Mouse (Mus musculus) cerebellum, adult 8-10 months (tissue): ENCODE results near the gene Ypel3.
"Not testable (repeated sequence)": the region's sequence is repeated elsewhere in the genome, so short reads cannot be mapped to it uniquely, and the experiment has no call there.

Experiments
- DNase-seq: peaks from one replicate; pipeline ENCODE4 v3.0.0; 2022

Gene Ypel3

DNA sequence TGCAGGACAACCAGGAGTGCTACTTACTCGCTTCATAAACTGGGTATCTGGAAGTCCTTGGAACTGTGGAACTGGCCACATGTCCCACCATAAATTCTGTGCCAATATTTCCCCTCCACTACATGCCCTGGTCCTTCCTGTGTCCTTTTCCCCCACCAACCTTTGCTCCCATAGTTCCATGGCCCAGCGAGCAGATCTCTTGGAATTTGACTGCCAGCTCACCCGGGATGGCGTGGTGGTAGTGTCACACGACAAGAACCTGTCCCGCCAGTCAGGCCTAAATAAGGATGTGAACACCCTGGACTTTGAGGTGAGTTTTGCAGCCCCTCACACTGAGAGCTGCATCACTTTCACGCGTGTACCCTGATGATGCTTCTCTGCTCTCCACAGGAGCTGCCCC is 9.8 kb upstream of the Ypel3 start:
- no peak for DNase-seq

DNA sequence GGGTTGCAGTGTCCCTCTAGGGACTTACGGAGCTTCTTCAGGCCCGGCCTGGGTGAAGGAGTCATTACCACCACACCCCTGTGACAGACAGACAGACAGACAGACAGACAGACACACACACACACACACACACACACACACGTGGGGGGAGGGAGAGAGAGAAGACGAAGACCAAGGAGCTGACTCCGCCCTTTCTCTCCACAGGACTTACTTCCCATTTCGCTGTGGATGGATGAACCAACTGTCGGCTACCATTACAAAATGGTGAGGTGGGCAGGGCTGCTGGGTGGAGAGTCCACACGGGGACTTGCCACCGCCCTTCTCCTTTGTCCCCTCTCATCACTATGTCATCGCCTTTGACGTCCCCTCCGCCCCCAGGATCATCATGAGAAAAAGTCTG is 6.0 kb upstream of the Ypel3 start:
- no peak for DNase-seq

DNA sequence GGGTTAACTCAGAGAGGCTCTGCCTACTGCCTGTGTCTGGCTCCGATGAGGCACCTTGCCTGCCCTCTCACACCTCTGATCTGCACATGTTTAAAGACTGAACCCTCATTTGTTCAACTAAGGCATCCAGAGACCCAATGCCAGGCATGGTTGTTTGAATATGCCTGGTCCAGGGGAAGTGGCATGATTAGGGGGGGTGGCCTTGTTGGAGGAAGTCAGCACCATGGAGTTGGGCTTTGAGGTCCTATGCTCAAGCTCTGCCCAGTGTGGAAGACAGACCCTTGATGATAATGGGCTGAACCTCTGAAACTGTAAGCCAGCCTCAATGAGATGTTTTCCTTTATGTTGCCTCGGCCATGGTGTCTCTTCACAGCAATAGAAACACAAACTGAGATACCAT is 3.4 kb upstream of the Ypel3 start:
- no peak for DNase-seq

DNA sequence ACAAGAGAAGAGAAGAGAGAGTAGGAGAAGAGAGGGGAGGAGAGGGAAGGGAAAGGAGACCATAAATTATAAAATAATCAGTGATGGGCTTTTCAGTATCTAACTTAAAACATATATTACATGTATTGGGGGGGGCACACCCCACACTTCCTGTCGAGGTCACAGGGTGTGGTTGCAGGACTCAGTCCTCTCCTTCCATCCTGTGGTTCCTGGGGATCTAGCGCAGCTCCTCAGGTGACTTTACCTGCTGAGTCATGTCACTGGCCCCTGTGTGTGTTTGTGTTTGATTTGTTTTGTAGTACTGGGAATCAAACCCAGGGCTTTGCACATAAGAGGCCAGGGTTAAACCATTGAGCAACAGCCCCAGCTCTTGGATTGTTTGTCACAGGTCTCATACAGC is 2.3 kb upstream of the Ypel3 start:
- DNase-seq = no peak

DNA sequence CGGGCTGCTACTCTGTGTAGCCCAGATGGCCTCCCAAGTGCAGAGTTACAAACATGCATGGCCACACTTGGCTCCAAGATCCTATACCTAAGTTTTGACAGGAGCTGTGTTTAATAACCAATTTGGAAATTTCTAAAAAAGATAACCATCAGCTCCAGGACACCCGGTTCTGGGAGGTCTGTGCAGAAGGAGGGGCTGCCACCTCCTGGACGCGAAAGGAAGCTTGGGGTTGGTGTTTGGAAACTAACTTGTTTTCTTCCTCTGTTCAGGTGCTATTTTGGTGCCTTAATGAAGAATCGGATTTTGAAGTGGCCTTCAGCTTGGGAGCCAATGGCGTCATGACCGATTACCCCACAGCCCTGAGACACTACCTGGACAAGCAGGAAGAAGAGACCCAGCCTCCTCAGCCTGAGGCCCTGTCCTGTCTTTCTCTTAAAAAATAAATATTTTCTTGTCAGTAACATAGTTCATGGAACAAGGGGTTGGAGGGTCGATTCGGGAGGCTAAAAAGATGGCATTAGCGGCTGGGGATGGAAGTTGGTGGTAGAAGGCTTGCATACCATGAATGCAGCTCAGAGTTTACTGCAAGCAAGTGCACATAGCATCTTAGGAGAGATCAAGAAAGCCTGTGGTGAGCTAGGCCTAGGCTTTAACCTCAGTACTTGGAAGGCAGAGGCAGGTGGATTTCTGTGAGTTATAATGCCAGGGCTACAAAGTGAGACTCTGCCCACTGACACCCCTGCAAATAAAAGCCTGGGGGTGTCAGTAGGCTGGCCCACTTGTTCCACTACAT is 1.4 kb upstream of the Ypel3 start:
- DNase-seq = no peak

DNA sequence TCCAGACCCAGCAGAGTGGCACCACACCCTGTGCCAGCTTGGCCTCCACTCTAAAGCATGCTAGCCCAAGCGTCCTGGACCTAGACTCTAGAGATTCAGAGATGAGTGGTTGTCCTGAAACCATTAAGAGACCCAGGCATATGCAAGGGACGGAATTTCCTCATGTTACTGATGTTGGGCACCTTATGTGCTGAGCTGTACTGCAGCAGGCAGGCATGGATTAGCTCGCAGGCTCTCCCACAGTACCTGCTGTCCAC is 849 bp upstream of the Ypel3 start:
- DNase-seq = no peak

DNA sequence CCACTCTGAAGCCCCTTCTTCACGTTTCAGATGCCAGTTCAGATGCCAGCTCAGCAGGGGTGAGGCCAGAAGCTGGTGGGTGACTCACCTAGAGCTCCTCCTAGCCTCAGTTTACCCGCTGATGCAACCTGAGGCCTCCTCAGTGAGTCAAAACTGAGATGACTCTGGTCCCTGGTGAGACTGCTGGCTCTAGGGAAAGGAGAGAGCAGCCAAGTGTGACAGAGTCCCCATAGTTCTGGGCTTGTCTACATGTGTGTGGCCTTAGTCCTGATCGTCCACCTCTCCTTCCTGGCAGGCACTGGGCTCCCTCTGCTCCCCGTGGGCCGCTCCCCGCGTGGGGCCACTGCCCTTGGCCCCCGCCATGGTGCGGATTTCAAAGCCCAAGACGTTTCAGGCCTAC is 721 bp downstream of the Ypel3 start:
- DNase-seq = peak; percentile 54

DNA sequence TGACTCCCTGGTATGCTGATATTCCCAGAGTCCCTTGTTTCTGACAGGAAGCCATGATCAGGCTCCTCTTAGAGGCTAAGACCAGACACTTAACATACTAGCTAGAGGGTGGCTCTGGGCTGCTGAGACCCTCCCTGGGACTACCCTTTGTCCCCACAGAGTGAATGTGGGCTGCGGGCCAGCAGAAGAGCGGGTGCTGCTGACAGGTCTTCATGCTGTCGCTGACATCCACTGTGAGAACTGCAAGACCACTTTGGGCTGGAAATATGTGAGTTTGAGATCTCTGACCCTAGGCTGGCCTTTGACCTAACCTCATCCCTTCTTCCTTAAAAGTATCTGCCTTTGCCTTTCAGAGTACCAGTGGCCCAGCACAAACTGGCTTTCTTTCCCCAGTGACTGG is 1.4 kb downstream of the Ypel3 start:
- DNase-seq = no peak

DNA sequence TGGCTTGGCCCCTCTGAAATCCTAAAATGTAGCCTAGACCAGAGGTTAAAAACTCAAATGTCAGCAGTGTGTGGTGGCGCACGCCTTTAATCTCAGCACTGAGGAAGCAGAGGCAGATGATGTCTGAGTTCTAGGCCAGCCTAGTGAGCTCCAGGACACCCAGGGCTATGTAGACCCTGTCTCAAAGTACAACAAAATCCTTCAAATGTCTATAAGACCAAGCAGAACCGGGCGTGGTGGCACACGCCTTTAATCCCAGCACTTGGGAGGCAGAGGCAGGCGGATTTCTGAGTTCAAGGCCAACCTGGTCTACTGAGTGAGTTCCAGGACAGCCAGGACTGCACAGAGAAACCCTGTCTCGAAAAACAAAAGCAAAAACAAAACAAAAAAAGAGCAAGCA is 2.3 kb downstream of the Ypel3 start:
- DNase-seq = not testable (repeated sequence)

DNA sequence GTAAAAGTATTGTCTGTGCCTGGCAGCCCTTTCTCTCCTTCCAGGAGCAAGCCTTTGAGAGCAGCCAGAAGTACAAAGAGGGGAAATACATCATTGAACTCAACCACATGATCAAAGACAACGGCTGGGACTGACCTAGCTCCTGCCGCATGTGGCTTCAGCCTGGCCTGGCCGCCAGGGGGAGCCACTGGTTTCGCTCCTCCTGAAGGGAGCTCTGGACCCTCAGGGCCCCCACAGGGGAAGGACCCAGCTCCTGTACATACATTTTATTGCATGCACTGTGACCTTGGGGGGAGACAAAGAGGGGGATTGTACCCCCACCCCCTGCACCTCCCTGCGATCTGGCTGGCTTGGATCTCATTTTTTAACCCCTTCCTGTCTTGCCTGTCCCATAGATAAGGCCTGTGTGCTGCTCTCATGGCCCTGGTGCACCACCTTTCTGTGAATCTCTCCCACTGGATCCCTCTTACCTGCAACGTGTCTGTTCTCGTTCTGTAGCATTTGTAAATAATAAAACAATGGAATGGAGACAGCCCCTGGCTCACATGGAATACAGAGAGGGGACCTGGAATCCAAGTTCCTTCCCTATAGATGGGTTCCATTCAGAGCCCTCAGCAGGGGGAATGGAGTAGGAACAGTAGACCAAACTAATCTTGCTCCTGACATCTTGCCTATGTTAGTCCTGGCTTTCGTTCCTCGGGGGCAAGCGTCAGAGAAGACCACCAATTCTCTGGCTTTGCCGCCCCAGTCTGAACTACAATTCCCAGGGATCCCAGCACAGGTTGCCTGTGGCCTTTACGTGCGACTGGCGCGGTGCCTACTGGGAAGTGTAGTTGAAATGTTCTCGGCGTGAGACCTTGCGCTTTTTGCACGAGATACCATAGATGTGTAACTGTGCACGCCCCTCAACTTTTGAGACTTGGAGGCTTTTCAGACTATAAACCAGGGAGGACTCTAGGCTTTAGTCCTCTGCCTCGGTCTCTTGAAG is 3.5 kb downstream of the Ypel3 start:
- DNase-seq = peak; percentile 86

DNA sequence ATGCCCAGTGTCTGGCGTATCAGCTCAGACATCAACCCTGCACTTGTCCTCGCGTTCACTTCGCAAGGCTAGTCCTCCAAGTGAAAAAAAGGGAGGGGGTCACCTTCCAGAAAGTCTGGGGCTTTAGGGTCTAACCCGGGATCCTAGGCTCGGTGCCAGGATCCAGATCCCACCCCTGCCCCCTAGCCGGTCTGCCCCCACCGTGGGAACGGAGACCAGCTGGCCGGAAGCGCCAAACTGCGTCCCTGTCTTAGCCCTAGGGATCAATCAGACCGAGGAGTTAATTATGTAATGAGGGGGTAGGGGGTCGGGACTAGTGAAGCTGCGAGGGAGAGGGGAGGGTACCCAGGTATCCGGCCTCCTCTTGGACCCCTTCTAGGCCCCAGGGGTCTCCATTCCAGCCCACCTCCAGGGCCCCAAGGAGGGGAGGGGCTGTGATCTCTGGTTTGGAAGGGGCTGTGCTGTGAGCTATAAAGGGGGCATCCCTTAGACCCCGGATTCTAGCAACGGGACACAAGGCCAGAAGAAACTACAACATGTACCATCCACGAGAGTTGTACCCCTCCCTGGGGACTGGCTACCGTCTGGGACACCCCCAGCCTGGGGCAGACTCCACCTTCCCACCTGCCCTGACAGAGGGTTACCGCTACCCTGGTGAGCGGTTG is 4.3 kb downstream of the Ypel3 start, which contains the start of gene Tbx6:
Gene Tbx6 (plus strand): TSS at position 513 of the 665 bp plus-strand sequence.
- no peak for DNase-seq

DNA sequence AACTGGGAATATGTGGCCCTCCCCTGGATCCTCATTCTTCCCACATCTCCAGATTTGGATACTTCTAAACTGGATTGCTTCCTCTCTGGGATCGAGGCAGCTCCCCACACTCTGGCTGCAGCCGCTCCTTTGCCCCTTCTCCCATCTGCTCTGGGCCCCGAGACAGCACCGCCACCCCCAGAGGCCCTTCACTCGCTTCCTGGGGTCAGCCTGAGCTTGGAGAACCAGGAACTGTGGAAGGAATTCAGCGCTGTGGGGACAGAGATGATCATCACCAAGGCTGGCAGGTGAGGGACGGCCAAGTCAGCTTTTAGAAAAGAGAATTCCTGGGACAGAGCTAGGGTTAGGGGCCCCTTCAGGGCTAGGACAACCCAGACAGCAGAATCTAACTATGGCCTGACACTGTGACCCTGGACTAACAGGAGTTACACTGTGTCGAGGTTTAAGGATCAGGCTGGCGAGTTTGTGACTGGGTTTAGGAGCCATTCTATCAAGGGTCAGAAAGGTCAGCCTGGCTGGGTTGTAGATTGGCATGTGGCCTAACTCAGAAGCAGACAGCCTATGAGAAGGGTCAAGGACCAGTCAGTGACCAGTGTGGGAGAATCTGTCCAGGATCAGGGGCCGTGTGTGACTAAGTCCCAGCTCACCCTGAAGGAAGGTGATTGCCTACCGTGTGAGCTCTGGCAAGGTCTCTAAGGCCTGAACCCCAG is 5.1 kb downstream of the Ypel3 start:
- DNase-seq = no peak

DNA sequence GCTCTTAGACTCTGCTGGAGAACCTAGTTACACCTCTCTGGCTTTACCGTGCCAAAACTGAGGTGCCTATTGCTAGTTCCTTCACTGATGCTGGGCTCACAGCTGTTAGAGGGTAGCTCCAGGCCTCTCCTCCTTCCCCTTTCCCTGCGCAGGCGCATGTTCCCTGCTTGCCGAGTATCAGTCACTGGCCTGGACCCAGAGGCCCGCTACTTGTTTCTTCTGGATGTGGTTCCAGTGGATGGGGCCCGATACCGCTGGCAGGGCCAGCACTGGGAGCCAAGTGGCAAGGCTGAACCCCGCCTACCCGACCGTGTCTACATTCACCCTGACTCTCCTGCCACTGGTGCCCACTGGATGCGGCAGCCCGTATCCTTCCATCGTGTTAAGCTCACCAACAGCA is 5.9 kb downstream of the Ypel3 start:
- DNase-seq = no peak

DNA sequence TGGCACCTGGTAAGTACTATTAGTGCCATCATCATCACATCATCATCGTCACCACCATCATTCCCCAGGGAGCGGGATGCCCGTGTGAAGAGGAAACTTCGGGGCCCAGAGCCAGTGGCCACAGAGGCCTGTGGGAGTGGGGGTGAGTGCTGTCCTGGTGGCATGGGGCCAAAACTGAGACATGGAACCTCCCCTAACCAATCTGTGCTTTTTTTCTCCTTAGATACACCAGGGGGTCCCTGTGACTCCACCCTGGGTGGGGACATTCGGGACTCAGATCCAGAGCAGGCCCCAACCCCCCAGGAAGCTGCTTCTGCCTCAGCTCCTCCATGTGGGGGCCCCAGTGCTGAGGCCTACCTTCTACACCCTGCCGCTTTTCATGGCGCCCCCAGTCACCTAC is 7.7 kb downstream of the Ypel3 start:
- no peak for DNase-seq

DNA sequence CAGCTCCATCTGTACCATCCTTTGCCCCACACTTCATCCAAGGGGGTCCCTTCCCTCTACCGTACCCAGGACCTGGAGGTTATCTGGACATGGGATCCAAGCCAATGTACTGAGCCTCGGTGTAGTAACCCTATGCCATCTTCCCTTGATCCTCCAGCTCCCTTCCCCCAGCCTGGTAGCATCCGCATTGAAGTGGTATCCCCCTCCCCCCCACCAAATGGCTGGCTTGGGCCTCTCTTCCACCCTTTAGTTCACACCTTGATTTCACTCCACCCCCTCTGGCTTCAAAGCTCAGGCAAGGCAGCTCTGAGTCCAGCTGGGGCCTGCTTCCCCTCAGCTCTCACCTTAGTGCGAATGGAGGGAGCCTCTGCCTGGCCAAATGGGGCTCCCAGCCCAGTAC is 8.3 kb downstream of the Ypel3 start:
- DNase-seq = no peak

DNA sequence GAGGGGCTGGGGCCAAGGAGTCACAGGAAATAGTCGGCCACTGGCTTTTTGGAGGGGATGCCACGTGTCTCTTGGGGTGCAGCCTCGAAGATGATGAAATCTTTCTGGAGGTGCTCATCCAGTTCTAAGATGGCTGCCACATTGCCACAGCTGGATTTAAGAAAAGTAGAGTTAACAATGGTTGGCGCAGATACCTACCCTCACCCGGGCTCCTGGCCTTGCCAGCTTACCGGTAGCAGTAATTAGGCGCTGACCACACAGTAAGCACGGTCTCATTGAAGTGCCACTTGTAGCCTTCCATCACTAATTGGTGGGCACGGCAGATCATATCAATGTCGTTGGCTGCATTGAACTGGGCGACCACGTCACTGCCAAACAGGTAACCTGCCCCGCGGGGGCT is 9.4 kb downstream of the Ypel3 start:
- no peak for DNase-seq

DNA sequence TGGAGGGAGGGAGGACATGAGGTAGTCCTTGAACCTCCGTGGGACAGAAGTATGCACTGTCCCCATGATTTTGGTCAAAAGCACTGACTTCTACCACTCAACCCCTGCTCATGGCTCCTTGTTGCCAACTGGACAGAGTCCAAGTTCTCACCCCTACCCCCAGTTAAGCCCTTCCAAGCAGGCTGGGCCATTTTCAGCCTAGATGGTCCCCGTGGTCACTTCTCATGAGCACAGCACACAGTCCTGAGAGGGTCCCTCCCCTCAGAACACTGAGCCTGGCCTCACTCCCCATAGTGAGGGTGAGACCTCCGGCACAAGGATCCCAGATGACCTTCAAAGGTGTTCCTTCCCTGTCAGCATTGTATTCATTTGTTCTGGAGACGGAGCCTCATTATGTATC is 12.4 kb downstream of the Ypel3 start:
- no peak for DNase-seq

DNA sequence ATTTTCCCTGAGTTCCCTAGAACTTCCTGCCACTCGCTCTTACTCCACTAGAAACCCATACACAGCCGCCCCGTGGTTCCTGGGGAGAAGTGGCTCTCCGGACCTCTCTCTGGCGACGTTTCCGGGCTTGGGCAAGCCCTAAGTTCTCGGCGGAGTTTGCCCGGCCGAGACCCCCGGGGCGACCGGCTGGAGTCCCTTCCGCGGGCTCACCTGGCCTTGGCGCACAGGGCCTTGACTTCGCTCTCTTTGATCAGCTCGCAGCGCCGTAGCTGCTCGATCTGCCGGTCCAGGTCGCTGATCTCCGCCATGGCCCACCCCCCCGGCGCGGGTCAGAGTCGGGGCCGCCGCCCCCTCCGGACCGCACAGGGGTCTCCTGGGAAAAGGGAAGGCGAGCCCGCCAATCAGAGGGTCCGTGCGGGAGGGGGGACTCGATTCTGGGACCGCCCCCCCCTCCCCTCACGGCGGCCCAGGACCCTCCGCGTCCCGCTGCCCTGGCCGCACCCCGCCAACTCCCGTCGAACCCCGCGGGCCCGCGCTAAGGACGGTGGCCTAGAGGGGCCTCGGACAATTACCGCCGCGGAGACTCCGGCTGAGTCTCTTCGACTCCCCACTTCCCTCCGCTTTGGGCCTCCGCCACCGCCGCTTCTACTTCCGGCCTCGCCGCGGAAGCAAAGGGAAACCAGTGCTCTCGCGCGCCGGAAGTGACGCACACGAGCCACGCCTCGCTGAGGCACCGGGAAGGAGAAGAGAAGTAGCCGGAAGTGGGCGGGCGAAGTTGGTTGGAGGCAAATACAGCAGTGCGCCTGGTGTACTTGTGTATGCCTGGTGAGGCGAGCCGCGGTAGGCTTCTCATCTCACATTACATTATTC is 15.3 kb downstream of the Ypel3 start, which contains the start of gene Ppp4c:
Gene Ppp4c (minus strand): TSS at position 646 of the 870 bp plus-strand sequence.
- DNase-seq = peak; percentile 92

DNA sequence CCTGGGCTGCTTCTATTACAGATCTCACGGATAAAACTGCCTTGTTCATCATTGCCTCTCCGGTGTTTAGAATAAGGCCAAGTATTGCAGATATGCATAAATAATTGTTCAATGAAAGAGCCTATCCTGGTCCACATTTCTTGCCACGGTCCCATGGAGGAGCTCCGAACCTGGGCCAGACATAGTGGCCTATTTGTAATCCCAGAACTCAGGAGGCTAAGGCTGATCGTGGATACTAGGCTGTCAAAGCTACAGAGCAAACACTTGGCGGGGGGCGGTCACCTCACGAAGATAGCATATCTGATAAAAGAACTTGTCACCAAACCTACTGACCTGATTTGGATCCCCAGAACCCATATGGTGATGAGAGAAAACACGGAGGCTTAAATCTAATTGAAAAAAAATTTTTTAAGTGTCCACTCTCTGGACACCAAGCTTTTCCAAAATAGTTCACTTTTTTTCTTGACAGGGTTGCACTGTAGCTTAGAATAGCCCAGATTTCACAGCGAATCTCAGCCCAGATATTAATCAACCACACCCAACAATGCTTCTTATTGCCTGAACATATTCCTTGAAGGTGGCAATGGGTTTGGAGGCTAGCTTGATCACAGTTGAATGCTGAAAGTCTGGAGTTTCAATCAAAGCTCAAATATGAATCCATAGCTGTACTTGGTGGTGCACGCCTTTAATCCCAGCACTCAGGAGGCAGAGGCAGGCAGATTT is 16.1 kb downstream of the Ypel3 start:
- no peak for DNase-seq

DNA sequence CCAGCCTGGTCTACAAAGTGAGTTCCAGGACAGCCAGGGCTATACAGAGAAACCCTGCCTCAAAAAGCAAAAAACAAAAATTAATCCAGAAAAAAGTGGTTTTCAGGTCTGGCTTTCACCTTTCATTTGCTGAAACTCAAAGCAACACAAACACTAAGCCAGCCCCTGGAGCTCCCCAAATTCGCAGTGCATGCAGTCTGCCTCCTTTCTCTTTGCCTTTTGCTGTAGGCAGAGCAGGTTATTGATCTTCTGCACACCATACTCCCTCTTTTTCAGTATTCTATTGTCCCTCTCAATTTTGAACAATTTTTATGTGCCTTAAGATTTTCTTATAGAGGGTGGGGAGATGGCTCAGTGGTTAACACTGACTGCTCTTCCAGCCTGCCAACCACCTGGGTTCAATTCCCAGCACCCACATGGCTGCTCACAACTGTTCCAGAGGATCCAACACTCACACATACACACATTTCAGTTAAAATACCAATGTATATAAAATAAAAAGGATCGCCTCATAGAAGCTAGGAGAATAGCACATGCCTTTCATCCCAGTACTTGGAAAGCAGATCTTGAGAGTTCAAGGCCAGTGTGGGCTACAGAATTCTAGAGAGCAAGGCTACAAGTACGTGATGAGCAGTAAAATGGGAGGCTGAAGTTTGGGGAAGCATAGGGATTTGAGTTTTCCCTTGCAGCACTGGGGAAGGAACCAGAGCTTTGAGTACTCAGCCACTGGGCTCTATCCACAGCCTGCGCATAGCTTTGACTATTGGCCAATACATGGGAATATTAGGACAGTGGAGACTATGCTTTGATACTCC is 16.9 kb downstream of the Ypel3 start:
- no peak for DNase-seq

DNA sequence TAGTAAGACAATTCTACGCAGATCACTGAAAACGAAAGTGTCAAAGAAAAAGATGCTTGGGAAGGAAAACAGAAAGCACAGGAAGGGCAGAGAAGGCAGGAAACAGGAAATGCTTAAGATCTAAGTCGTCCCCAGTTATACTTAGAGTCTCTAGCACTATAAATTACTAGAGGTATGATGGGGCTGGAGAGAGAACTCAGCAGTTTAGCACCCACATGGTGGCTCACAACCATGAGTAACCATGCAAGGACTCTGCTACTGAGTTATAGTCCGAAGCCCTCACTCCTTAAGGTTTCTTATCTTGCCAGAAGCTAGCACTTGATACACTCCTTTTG is 17.5 kb downstream of the Ypel3 start:
- DNase-seq = no peak
